Mouse (Mus musculus) frontal cortex, adult (tissue): ENCODE results near the gene Gm13101.
"Not testable (repeated sequence)": the region's sequence is repeated elsewhere in the genome, so short reads cannot be mapped to it uniquely, and the experiment has no call there.

Experiments used
- ATAC-seq: cut with Nextera tagmentation; 2 replicates; pipeline ENCODE4 v1.9.2; 2017; ENCODE audit warnings: mild to moderate bottlenecking, moderate library complexity, mixed read lengths; ENCODE audit not compliant: low TSS enrichment

Gene Gm13101

DNA sequence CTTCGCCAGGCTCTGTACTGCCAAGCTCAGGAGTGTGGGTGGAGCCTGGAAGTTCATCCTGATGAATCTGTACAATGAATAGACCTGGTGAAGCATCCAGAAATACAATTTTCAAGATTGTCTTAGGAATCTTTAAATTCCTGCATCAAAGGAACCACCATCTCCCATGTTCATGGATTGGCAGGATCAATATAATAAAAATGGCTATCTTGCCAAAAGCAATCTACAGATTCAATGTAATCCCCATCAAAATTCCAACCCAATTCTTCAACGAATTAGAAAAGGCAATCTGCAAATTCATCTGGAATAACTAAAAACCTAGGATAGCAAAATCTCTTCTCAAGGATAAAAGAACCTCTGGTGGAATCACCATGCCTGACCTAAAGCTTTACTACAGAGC is at the start of gene Gm13101:
Gene Gm13101 (minus strand): TSS at position 101 of the 400 bp plus-strand sequence.
- not testable (repeated sequence) for ATAC-seq

DNA sequence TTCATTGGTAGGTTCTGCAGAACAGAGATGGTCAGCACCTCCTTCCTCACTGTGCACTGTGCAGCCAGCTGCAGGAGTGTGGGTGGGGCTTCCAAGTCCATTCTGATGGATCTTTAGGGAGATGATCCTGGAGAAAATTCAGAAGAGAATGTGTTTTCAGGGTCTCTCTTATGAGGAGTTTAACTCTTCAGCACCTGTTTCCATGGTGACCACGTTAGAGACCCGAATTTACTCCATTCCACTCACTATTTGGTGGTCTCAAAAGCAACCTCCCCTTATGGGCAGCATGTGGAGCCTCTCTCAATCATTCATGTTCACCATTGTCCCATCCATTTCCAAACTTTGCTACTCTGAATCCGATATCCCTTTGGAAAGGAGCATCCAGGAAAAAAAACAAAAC is 27.5 kb upstream of the Gm13101 start, which contains the start of gene Pramef17:
Gene Pramef17 (minus strand): TSS at position 101 of the 400 bp plus-strand sequence.
- ATAC-seq, result not testable (repeated sequence)

DNA sequence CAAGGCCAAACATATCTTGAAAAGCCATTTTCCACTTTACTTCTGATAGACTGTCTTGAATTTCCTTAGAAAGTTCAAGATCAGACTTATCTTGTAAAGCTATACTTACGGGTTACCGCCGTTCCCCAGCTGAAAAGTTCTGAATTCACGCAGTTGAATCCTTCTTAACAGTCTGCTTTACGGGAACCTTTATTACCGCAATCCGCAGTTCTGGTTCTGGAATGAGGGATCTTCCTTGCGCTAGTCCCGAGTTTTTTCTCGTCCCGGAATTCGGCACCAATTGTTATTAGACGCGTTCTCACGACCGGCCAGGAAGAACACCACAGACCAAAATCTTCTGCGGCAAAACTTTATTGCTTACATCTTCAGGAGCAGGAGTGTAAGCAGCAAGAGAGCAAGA is 21.4 kb upstream of the Gm13101 start:
- not testable (repeated sequence) for ATAC-seq

DNA sequence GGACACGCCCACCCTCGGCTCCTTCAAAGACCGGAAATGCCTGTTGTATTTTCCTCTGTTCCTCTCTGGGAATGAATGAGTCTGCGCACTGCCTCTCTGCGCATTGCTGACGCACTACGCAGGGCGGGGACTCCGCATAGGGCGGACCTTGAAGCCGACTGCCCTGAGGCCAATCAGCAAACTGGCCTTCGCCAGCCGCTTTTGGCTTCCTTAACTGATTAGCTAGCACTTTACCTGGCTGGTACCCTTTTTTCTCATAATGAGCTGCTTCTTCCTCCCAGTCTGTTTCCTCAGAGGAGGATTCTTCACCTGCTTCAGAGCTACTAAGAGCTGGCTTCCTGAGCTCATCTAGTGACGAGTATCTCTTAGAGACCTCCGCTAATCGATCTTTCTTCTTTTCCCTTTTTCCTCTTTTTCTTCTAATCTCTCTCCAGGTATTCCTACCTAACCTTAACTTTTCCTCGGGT is 20.8 kb upstream of the Gm13101 start:
- ATAC-seq, result not testable (repeated sequence)

DNA sequence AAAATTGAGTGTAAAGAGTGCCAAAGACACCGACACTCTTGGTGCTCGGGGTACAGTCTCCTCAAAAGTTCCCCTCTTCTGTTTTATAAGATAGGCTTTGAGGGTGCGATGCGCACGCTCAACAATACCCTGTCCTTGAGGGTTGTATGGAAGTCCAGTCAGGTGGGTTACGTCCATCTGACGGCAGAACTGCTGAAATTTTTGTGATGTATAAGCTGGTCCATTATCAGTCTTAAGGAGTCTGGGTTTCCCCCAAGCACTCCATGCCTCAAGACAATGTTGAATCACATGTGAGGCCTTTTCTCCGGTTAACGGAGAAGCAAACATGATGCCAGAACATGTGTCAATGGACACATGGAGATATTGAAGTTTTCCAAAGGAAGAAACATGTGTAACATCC is 19.0 kb upstream of the Gm13101 start:
- ATAC-seq, result not testable (repeated sequence)

DNA sequence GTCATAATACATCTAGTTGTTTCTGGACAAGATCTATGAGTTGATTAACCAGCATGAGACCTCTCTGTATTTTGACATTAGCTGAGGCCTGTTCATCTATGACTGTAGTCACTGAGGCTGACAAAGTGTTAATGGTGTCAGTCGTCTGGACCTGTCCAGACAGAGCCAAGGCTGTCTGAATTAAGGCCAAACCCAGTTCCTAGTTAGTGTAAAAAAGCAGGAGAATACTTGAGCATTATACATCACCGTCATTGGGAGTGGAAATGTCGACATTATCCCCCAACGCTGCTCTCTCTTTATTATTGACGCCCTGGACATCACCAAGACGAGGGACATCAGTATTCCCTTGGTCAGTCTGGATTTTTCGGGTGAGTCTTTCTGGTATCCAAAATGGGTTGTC is 18.4 kb upstream of the Gm13101 start:
- ATAC-seq, result not testable (repeated sequence)

DNA sequence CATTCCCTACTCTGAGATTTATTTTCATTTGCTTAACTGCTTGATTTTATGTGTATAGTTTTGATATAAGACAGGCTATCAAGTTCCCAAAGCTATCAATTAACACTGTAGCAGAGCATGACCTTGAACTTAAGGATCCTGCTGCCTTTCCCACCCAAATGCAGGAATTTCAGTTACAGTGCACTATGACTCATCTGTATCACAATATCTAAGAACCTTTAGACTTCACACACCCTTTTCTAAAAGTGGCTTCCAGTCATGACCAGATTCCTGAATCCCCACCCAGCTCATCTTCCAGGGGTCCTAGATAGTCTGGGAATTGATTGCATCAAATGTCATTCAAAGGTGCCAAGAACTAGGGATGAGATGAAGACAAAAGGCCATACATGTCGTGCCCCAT is 16.7 kb upstream of the Gm13101 start:
- not testable (repeated sequence) for ATAC-seq

DNA sequence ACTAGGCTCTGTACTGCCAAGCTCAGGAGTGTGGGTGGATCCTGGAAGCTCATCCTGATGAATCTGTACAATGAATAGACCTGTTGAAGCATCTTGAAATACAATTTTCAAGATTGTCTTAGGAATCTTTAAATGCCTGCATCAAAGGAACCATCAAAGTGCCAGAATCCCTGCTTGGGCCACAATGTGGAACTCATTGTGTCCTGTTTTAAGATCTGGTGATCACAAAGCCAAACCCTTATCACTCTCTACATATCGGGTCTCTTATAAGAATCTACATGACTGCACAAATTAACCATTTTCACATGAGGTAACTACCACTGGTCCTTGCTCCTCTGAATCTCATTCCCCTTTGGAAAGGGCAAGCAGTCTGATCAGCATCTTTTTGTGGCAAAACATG is 15.8 kb downstream of the Gm13101 start, which contains the start of gene Pramef25:
Gene Pramef25 (minus strand): TSS at position 101 of the 400 bp plus-strand sequence.
- ATAC-seq, result not testable (repeated sequence)
